Mouse (Mus musculus) adrenal gland, postnatal 25 days (tissue): ENCODE measurements around the gene Aven. TPM values are rescaled to one million over a fixed set of nuclear protein-coding genes. Genes with fewer than 3 reads are reported as not detected.

ENCODE experiments used
- DNase-seq: peaks from one replicate; pipeline ENCODE4 v3.0.0; 2021; ENCODE audit warnings: mixed read lengths
- total RNA-seq: library from RNA; stranded (reverse); gene quantifications from 2 replicates; pipeline ENCODE4 v1.2.3, GENCODE M21; 2021

Gene Aven
- total RNA-seq, 1 experiment from 2014 or later = 19.2 TPM

- DNase-seq = no peak
These were observed 2.1 kb upstream of the Aven start for GRCm38 (mm10) chr2:112490483-112491196.

- DNase-seq = no peak
These were observed 1.1 kb upstream of the Aven start for GRCm38 (mm10) chr2:112491629-112492028.

GRCm38 (mm10) chr2:112492431-112492855, 321 bp upstream of the Aven start:
- DNase-seq = no peak

GRCm38 (mm10) chr2:112493539-112494260, 936 bp downstream of the Aven start:
- no peak for DNase-seq

GRCm38 (mm10) chr2:112497851-112498250, 5.1 kb downstream of the Aven start:
- no peak for DNase-seq

GRCm38 (mm10) chr2:112501209-112501608, 8.4 kb downstream of the Aven start:
- peak; percentile 65 for DNase-seq

- DNase-seq = no peak
These were observed 11.2 kb downstream of the Aven start for GRCm38 (mm10) chr2:112503978-112504377.

GRCm38 (mm10) chr2:112506841-112507435, 14.2 kb downstream of the Aven start:
- no peak for DNase-seq

- DNase-seq = no peak
These were observed 14.7 kb downstream of the Aven start for GRCm38 (mm10) chr2:112507444-112507843.

GRCm38 (mm10) chr2:112510140-112510539, 17.4 kb downstream of the Aven start:
- DNase-seq = no peak

GRCm38 (mm10) chr2:112513036-112513435, 20.3 kb downstream of the Aven start:
- no peak for DNase-seq

GRCm38 (mm10) chr2:112516728-112517127, 24.0 kb downstream of the Aven start:
- DNase-seq = no peak

- DNase-seq = no peak
These were observed 24.5 kb downstream of the Aven start for GRCm38 (mm10) chr2:112517218-112517617.

GRCm38 (mm10) chr2:112518541-112518940, 25.8 kb downstream of the Aven start:
- no peak for DNase-seq

- no peak for DNase-seq
These were observed 28.0 kb downstream of the Aven start for GRCm38 (mm10) chr2:112520526-112521482.

- no peak for DNase-seq
These were observed 34.2 kb downstream of the Aven start for GRCm38 (mm10) chr2:112526933-112527332.

GRCm38 (mm10) chr2:112532812-112533496, 40.2 kb downstream of the Aven start:
- no peak for DNase-seq

GRCm38 (mm10) chr2:112534677-112535222, 42.0 kb downstream of the Aven start:
- no peak for DNase-seq

- DNase-seq = no peak
These were observed 46.0 kb downstream of the Aven start for GRCm38 (mm10) chr2:112538783-112539182.

GRCm38 (mm10) chr2:112541695-112542285, 49.0 kb downstream of the Aven start:
- DNase-seq = no peak

- no peak for DNase-seq
These were observed 63.8 kb downstream of the Aven start for GRCm38 (mm10) chr2:112556527-112556926.
